Mouse (Mus musculus) lung, postnatal 4 days (tissue): ENCODE results near the gene Kri1.

Experiments used
- DNase-seq, 2 experiments: peaks; one replicate each; pipeline ENCODE4 v3.0.0; 2021

Gene Kri1

GRCm38 (mm10) chr9:21314367-21315140 is 26.8 kb upstream of the Kri1 start:
- no peak for DNase-seq

GRCm38 (mm10) chr9:21313394-21313793 is 25.6 kb upstream of the Kri1 start:
- DNase-seq: peak; percentile 89 to 93

- peak; percentile 70 to 79 for DNase-seq
Observed at GRCm38 (mm10) chr9:21312134-21312533, 24.4 kb upstream of the Kri1 start, which contains the start of gene Ap1m2. Ap1m2 (minus strand) TSS chr9:21312337.

- DNase-seq: no peak
Observed at GRCm38 (mm10) chr9:21311695-21312094, 23.9 kb upstream of the Kri1 start.

GRCm38 (mm10) chr9:21309150-21309741 is 21.5 kb upstream of the Kri1 start:
- DNase-seq: no peak

GRCm38 (mm10) chr9:21305065-21305464 is 17.3 kb upstream of the Kri1 start:
- DNase-seq: no peak

- DNase-seq: no peak
Observed at GRCm38 (mm10) chr9:21299014-21299413, 11.2 kb upstream of the Kri1 start.

- DNase-seq: no peak
Observed at GRCm38 (mm10) chr9:21292271-21292670, 4.5 kb upstream of the Kri1 start.

GRCm38 (mm10) chr9:21291868-21292267 is 4.1 kb upstream of the Kri1 start:
- peak in 1 of 2 experiments; percentile 11 for DNase-seq

- peak; percentile 100 for DNase-seq
Observed at GRCm38 (mm10) chr9:21291022-21291787, 3.4 kb upstream of the Kri1 start, which contains the start of gene Cdkn2d. Cdkn2d (minus strand) TSS chr9:21291407.

- no peak for DNase-seq
Observed at GRCm38 (mm10) chr9:21290589-21290988, 2.8 kb upstream of the Kri1 start.

GRCm38 (mm10) chr9:21289337-21289671 is 1.5 kb upstream of the Kri1 start:
- no peak for DNase-seq

GRCm38 (mm10) chr9:21288404-21289336 is 901 bp upstream of the Kri1 start:
- DNase-seq: peak; percentile 56 to 67

GRCm38 (mm10) chr9:21286753-21287152 is 1.0 kb downstream of the Kri1 start:
- DNase-seq: no peak

GRCm38 (mm10) chr9:21283994-21284393 is 3.8 kb downstream of the Kri1 start:
- no peak for DNase-seq

GRCm38 (mm10) chr9:21283591-21283990 is 4.2 kb downstream of the Kri1 start:
- DNase-seq: no peak

- DNase-seq: no peak
Observed at GRCm38 (mm10) chr9:21277776-21278175, 10.0 kb downstream of the Kri1 start.

- no peak for DNase-seq
Observed at GRCm38 (mm10) chr9:21276307-21276706, 11.5 kb downstream of the Kri1 start.

- DNase-seq: no peak
Observed at GRCm38 (mm10) chr9:21275727-21276126, 12.0 kb downstream of the Kri1 start.

GRCm38 (mm10) chr9:21275013-21275710 is 12.6 kb downstream of the Kri1 start:
- no peak for DNase-seq

- no peak for DNase-seq
Observed at GRCm38 (mm10) chr9:21274336-21274735, 13.4 kb downstream of the Kri1 start.
